Mouse (Mus musculus): ENCODE measurements at regions not wholly inside any gene's neighbourhood (a gene's known extent, or its start where the extent isn't known, plus 50 kb on each side); places are given as distances from the start of the nearest gene placed in this dataset.

DNA sequence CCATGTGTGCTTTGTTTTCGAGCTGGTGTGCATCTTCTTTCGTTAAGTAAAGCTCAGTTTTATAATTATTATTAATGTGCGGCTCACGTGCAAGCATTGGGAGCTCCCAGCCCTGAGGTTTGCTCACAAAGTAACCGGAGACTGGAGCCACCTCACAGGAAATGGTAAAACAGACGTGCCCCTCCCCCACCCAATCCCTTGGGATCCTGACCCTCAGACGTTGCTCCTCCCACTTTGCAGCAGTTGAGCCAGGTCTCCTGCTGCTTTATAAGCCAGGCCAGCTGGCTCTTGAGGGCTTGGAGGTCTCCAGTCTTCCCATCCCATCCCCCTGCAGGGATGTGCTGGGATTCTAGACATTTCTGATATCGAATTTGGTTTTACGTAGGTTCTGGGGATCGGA lies 203.8 kb downstream of the Cdh26 start:
- in situ Hi-C loops (cut with MboI; ENCODE audit: low pct_ligation_motif_present, low pct_unique_long_range_greater_than_20kb, low sequenced_read_pairs) (no loop called here), dilution Hi-C loops (cut with MboI; ENCODE audit: extremely low pct_ligation_motif_present, extremely low pct_unique_long_range_greater_than_20kb, low sequenced_read_pairs) (no loop called here)
- TF ChIP-seq SIN3A (IDR thresholded peaks at IDR 0.05; ENCODE audit: low read length) = no peak
- TF ChIP-seq SMC3 (IDR thresholded peaks at IDR 0.05; ENCODE audit: low read depth, low read length) = no peak
- no peak for TF ChIP-seq ELF1 (IDR thresholded peaks at IDR 0.05; ENCODE audit: low read depth, low read length)
- no peak for TF ChIP-seq CTCF (conservative IDR thresholded peaks at IDR 0.05 in 1 of 2, IDR thresholded peaks at IDR 0.05 in 1 of 2; ENCODE audit: low read depth in 2 of 2, low read length in 2 of 2)
- no peak for TF ChIP-seq RAD21 (IDR thresholded peaks at IDR 0.05; ENCODE audit: low read depth, low read length)
- TF ChIP-seq MAX (IDR thresholded peaks at IDR 0.05; ENCODE audit: low read length) = no peak
- no peak for TF ChIP-seq E2F4 (IDR thresholded peaks at IDR 0.05; ENCODE audit: insufficient replicate concordance, low read depth, low read length)
- TF ChIP-seq POLR2A (IDR thresholded peaks at IDR 0.05; ENCODE audit: low read depth, low read length) = no peak
- TF ChIP-seq ZNF384 (IDR thresholded peaks at IDR 0.05; ENCODE audit: low read depth, low read length) = no peak
- Histone ChIP-seq H3K4me3 (replicated peaks in 1 of 3; ENCODE audit: low read depth in 2 of 3, low read length in 2 of 3, poor library complexity in 1 of 3) (no peak overlapping the region), H3K4me1 (ENCODE audit: control insufficient read depth in 1 of 2, insufficient read depth in 2 of 2) (no peaks in the 10 kb centered on the region), H3K36me3 (replicated peaks in 1 of 2; ENCODE audit: control insufficient read depth in 1 of 2, insufficient read depth in 1 of 2, low read length in 1 of 2) (no peaks in the 10 kb centered on the region), H3K27me3 (replicated peaks) (no peaks in the 10 kb centered on the region), H3K4me2 (ENCODE audit: insufficient read depth, low read depth, poor library complexity, severe bottlenecking) (no peak overlapping the region), H3K9me3 (replicated peaks; ENCODE audit: low read length) (peaks cover 14% of the 10 kb centered on the region), H3K9ac (ENCODE audit: insufficient read depth, low read depth) (no peak overlapping the region), H3K27ac (ENCODE audit: insufficient read depth, low read depth) (no peak overlapping the region), H3K79me2 (replicated peaks; ENCODE audit: control insufficient read depth, extremely low read depth, insufficient read depth, poor library complexity, severe bottlenecking) (no peaks in the 10 kb centered on the region)
- DNase-seq (ENCODE audit: extremely low read depth) = no peak

DNA sequence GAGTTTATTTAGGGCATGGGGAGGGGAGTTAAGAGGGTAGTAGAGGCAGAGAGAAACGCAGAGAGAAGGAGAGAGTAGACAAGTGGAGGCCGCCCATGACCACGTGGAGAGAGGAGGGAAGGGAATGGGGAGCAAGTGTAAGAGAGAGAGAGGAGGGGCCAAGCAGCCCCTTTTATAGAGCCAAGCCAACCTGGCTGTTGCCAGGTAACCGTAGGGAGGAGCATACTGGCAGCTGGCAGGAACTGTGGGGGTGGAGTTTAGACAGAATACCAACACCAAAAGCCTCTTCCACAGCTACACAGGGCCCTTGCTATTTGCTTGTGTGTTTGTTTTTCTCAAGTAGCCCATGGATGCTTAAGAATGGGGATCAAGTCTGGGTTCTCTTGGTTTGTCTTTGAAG lies 205.4 kb downstream of the Cdh26 start:
- no peak overlapping the region for H3K27ac ChIP-seq (ENCODE audit: insufficient read depth, low read depth)
- dilution Hi-C loops (cut with MboI; ENCODE audit: extremely low pct_ligation_motif_present, extremely low pct_unique_long_range_greater_than_20kb, low sequenced_read_pairs) (no loop called here), in situ Hi-C loops (cut with MboI; ENCODE audit: low pct_ligation_motif_present, low pct_unique_long_range_greater_than_20kb, low sequenced_read_pairs) (no loop called here)
- no peaks in the 10 kb centered on the region for H3K36me3 ChIP-seq (replicated peaks in 1 of 2; ENCODE audit: control insufficient read depth in 1 of 2, insufficient read depth in 1 of 2, low read length in 1 of 2)
- no peak overlapping the region for H3K4me3 ChIP-seq (replicated peaks in 1 of 3; ENCODE audit: low read depth in 2 of 3, low read length in 2 of 3, poor library complexity in 1 of 3)
- H3K9ac ChIP-seq (ENCODE audit: insufficient read depth, low read depth) = no peak overlapping the region
- H3K79me2 ChIP-seq (replicated peaks; ENCODE audit: control insufficient read depth, extremely low read depth, insufficient read depth, poor library complexity, severe bottlenecking) = no peaks in the 10 kb centered on the region
- H3K4me2 ChIP-seq (ENCODE audit: insufficient read depth, low read depth, poor library complexity, severe bottlenecking) = no peak overlapping the region
- DNase-seq (ENCODE audit: extremely low read depth) = no peak
- no peaks in the 10 kb centered on the region for H3K27me3 ChIP-seq (replicated peaks)
- H3K9me3 ChIP-seq (replicated peaks; ENCODE audit: low read length) = peaks cover 12% of the 10 kb centered on the region
- TF ChIP-seq BHLHE40 (IDR thresholded peaks at IDR 0.05; ENCODE audit: low read depth, low read length) (no peak), KAT2A (IDR thresholded peaks at IDR 0.05; ENCODE audit: insufficient replicate concordance, low read length) (no peak), POLR2AphosphoS2 (IDR thresholded peaks at IDR 0.05; ENCODE audit: low read depth, low read length) (no peak), ZMIZ1 (IDR thresholded peaks at IDR 0.05; ENCODE audit: low read depth, low read length) (no peak), JUN (IDR thresholded peaks at IDR 0.05; ENCODE audit: insufficient read depth, low read depth, low read length) (no peak), SMC3 (IDR thresholded peaks at IDR 0.05; ENCODE audit: low read depth, low read length) (no peak), GABPA (IDR thresholded peaks at IDR 0.05; ENCODE audit: insufficient replicate concordance, low read depth, low read length) (no peak), CHD1 (IDR thresholded peaks at IDR 0.05; ENCODE audit: low read depth, low read length) (no peak), IRF4 (IDR thresholded peaks at IDR 0.05; ENCODE audit: low read depth, low read length) (no peak), ZNF384 (IDR thresholded peaks at IDR 0.05; ENCODE audit: low read depth, low read length) (no peak), HCFC1 (IDR thresholded peaks at IDR 0.05; ENCODE audit: low read depth, low read length) (no peak), TCF12 (IDR thresholded peaks at IDR 0.05; ENCODE audit: low read depth, low read length) (no peak), PAX5 (IDR thresholded peaks at IDR 0.05; ENCODE audit: low read length) (no peak), ZC3H11A (IDR thresholded peaks at IDR 0.05; ENCODE audit: low read depth, low read length) (no peak), SIN3A (IDR thresholded peaks at IDR 0.05; ENCODE audit: low read length) (no peak), POLR2A (IDR thresholded peaks at IDR 0.05; ENCODE audit: low read depth, low read length) (no peak), RAD21 (IDR thresholded peaks at IDR 0.05; ENCODE audit: low read depth, low read length) (no peak), MAX (IDR thresholded peaks at IDR 0.05; ENCODE audit: low read length) (no peak), UBTF (IDR thresholded peaks at IDR 0.05; ENCODE audit: low read depth, low read length) (no peak)
- H3K4me1 ChIP-seq (ENCODE audit: control insufficient read depth in 1 of 2, insufficient read depth in 2 of 2) = no peaks in the 10 kb centered on the region
